Mouse (Mus musculus) naive thymus-derived CD4-positive, alpha-beta T cell, adult 5 months (primary cell): ENCODE results near the gene 1700056E22Rik. TPM values are rescaled to one million over a fixed set of nuclear protein-coding genes. Genes with fewer than 3 reads are reported as not detected.

ENCODE experiments used
- polyA plus RNA-seq: library from polyadenylated mRNA; unstranded; fragments of 100-300 nt; shearing (Covaris generic); gene quantifications from one replicate; pipeline ENCODE4 v1.2.1, GENCODE M21; 2017

1700056E22Rik gene
- 21.4 TPM for polyA plus RNA-seq

GRCm38 (mm10) chr1:184034011-184034557, at the start of gene 1700056E22Rik:
Gene 1700056E22Rik, minus strand, starts transcription at chr1:184034301.

GRCm38 (mm10) chr1:184013106-184013505, 21.0 kb downstream of the 1700056E22Rik start, which contains the start of gene Dusp10:
Gene Dusp10, plus strand, starts transcription at chr1:184013302.

Other genes with a start within 250 kb of the 1700056E22Rik start
- 1,235 TPM for gene Dusp10, start 21.0 kb downstream of the 1700056E22Rik start, polyA plus RNA-seq